Mouse (Mus musculus): ENCODE results near the gene Adamts14. TPM values are rescaled to one million over a fixed set of nuclear protein-coding genes. Genes with fewer than 3 reads are reported as not detected.
A peak's percentile ranks its signal among the peaks of the same experiment; 100 is the strongest.

The Adamts14 gene
- polyA plus RNA-seq, 1 experiment from 2014 or later: 1.1 TPM

DNA sequence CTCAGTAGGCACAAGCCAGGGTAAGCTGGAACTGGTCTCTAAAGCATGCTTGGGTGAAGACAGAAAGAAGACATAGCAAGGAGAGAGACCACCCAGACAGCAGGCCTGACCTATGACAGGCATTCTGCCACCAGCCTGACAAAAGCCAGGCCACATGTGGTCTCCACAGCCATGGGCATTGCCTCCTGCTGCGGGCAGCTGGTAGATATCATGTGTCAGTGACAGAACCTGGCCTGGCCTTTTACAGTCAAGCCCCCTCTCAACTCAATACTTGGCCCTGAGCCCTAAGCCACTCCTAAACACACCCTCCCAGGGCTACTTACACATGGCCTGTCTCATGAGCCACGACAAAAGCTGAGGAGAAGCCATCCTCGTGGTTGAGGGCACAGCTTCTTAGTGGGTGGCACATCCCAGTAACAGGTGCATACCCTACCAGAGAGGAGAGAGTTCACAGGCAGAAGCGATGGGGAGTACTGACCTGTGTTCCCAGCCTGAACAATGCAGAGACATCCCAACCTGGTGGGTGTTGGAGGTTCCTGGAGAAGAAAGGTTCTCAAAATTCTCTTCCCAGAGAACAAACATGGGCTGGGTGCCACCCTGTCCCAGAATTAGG is 46.3 kb downstream of the Adamts14 start:
- Histone ChIP-seq H3K4me3 (ENCODE audit: low read depth, low read length) (no peak overlapping the region), H3K4me1 (replicated peaks; ENCODE audit: control insufficient read depth, insufficient read depth) (no peaks in the 10 kb centered on the region), H3K9ac (ENCODE audit: low read length) (no peak overlapping the region), H3K4me2 (replicated peaks; ENCODE audit: low read depth) (no peak overlapping the region), H3K27ac (replicated peaks) (no peak overlapping the region), H3K36me3 (ENCODE audit: control insufficient read depth, insufficient read depth, low read length) (no peaks in the 10 kb centered on the region), H3K27me3 (ENCODE audit: control insufficient read depth, insufficient read depth, low read length) (no peaks in the 10 kb centered on the region), H3K9me3 (ENCODE audit: control insufficient read depth, low read length) (no peaks in the 10 kb centered on the region)
- no peak for TF ChIP-seq EP300 (optimal IDR thresholded peaks at IDR 0.05)
- no peak for TF ChIP-seq CTCF (IDR thresholded peaks at IDR 0.05; ENCODE audit: low read depth)
- 38% methylated on average over 4 of the region's 4 CpGs for WGBS
- ATAC-seq (ENCODE audit: low FRiP score, low TSS enrichment) (peak; percentile 58; the same call in 1 of the 2 replicates), DNase-seq (ENCODE audit: low spot score) (no peak)

DNA sequence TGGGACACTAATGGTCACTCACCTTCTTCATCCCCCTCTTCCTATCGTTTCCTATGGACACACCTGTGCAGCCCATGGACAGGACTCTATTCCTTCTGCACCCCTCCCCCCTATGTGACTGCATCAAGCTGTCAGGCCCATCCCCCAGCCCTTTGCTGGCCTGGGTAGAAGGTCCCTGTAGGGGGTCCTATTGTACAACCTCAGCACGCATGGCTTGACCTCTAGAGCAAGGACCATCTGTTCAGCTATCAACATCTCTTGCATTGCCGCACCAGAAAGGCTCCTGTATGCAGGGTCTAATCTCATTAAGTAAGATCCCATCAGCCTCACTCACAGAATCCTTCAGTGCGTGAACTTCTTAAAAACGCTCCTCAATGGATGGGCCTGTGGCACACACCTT is 47.5 kb downstream of the Adamts14 start:
- Histone ChIP-seq H3K27me3 (ENCODE audit: control insufficient read depth, insufficient read depth, low read length) (no peaks in the 10 kb centered on the region), H3K27ac (replicated peaks) (no peak overlapping the region), H3K4me3 (ENCODE audit: low read depth, low read length) (no peak overlapping the region), H3K4me2 (replicated peaks; ENCODE audit: low read depth) (no peak overlapping the region), H3K36me3 (ENCODE audit: control insufficient read depth, insufficient read depth, low read length) (no peaks in the 10 kb centered on the region), H3K9ac (ENCODE audit: low read length) (no peak overlapping the region), H3K4me1 (replicated peaks; ENCODE audit: control insufficient read depth, insufficient read depth) (no peaks in the 10 kb centered on the region), H3K9me3 (ENCODE audit: control insufficient read depth, low read length) (no peaks in the 10 kb centered on the region)
- 75% methylated on average over 5 of the region's 5 CpGs for WGBS
- DNase-seq (ENCODE audit: low spot score): no peak
- TF ChIP-seq EP300 (optimal IDR thresholded peaks at IDR 0.05): no peak
- no peak for ATAC-seq (ENCODE audit: low FRiP score, low TSS enrichment)

DNA sequence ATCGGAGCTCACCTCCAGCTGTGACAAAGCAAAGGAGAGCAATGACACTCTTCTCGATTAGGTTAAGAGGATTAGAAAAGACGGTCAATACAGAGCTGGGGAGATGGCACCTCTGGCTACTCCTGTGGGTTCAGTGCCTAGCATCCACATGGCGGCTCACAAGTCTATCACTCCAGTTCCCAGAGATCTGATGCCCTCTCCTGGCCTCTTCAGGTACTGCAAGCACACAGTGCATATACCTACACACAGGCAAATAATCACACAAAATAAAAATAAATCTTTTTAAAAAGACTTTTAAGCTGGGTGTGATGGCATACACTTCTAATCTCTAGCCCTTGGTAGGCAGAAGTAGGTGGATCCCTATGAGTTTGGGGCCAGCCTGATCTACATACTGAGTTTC is 53.9 kb downstream of the Adamts14 start:
- Histone ChIP-seq H3K4me2 (replicated peaks; ENCODE audit: low read depth) (no peak overlapping the region), H3K9me3 (ENCODE audit: control insufficient read depth, low read length) (no peaks in the 10 kb centered on the region), H3K4me1 (replicated peaks; ENCODE audit: control insufficient read depth, insufficient read depth) (no peaks in the 10 kb centered on the region), H3K9ac (ENCODE audit: low read length) (no peak overlapping the region), H3K27me3 (ENCODE audit: control insufficient read depth, insufficient read depth, low read length) (no peaks in the 10 kb centered on the region), H3K27ac (replicated peaks) (no peak overlapping the region), H3K4me3 (ENCODE audit: low read depth, low read length) (no peak overlapping the region), H3K36me3 (ENCODE audit: control insufficient read depth, insufficient read depth, low read length) (no peaks in the 10 kb centered on the region)
- DNase-seq (ENCODE audit: low spot score) (no peak), ATAC-seq (ENCODE audit: low FRiP score, low TSS enrichment) (no peak)
- WGBS: 94% methylated on average over 4 of the region's 4 CpGs
- no peak for TF ChIP-seq EP300 (optimal IDR thresholded peaks at IDR 0.05)
- peak; percentile 30; the same call in 1 of the 2 replicates for TF ChIP-seq CTCF (IDR thresholded peaks at IDR 0.05; ENCODE audit: low read depth)

DNA sequence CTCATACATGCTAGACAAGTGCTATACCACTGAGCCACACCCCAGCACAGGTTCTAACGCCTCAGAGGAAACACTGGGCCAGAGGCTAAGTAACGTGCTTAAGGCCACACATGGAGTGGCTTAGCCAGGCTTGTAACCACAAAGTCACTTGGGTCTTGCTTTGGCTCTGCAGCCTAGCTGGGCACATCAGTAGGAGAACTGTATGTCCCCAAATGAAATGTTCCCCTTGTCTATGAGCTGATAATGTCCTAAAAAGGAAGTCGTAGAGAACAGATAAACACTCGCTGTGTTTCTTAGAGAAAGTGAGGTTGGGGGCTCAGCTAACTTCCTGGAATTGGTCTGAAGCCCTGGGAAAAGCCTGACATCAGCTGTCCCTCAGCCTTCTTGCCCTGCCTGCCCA is 57.1 kb downstream of the Adamts14 start:
- H3K4me2 ChIP-seq (replicated peaks; ENCODE audit: low read depth): no peak overlapping the region
- WGBS: 40% methylated on average over 4 of the region's 4 CpGs
- no peaks in the 10 kb centered on the region for H3K36me3 ChIP-seq (ENCODE audit: control insufficient read depth, insufficient read depth, low read length)
- no peak overlapping the region for H3K27ac ChIP-seq (replicated peaks)
- H3K9ac ChIP-seq (ENCODE audit: low read length): no peak overlapping the region
- H3K4me1 ChIP-seq (replicated peaks; ENCODE audit: control insufficient read depth, insufficient read depth): no peaks in the 10 kb centered on the region
- H3K4me3 ChIP-seq (ENCODE audit: low read depth, low read length): no peak overlapping the region
- H3K9me3 ChIP-seq (ENCODE audit: control insufficient read depth, low read length): no peaks in the 10 kb centered on the region
- DNase-seq (ENCODE audit: low spot score) (no peak), ATAC-seq (ENCODE audit: low FRiP score, low TSS enrichment) (peak; percentile 27; the same call in 1 of the 2 replicates)
- no peaks in the 10 kb centered on the region for H3K27me3 ChIP-seq (ENCODE audit: control insufficient read depth, insufficient read depth, low read length)
- TF ChIP-seq CTCF (IDR thresholded peaks at IDR 0.05; ENCODE audit: low read depth) (no peak), EP300 (optimal IDR thresholded peaks at IDR 0.05) (no peak)

DNA sequence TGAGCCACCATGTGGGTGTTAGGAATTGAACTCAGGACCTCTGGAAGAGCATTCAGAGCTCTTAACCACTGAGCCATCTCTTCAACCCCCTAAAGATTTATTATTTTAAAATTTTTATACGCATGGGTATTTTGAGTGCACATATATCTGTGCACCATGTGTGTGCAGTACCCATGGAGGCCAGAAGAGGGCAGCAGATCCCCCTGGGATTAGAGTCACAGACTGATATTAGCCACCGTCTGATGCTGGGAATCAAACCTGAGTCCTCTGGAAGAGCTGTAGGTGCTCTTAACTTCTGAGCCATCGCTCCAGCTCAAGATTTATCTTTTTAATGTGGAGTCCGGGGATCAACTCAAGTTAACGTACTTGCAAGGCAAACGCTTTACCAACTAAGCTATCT is 57.6 kb downstream of the Adamts14 start:
- DNase-seq (ENCODE audit: low spot score) (no peak), ATAC-seq (ENCODE audit: low FRiP score, low TSS enrichment) (no peak)
- Histone ChIP-seq H3K4me1 (replicated peaks; ENCODE audit: control insufficient read depth, insufficient read depth) (no peaks in the 10 kb centered on the region), H3K27me3 (ENCODE audit: control insufficient read depth, insufficient read depth, low read length) (no peaks in the 10 kb centered on the region), H3K9ac (ENCODE audit: low read length) (no peak overlapping the region), H3K36me3 (ENCODE audit: control insufficient read depth, insufficient read depth, low read length) (no peaks in the 10 kb centered on the region), H3K4me3 (ENCODE audit: low read depth, low read length) (no peak overlapping the region), H3K4me2 (replicated peaks; ENCODE audit: low read depth) (no peak overlapping the region), H3K27ac (replicated peaks) (no peak overlapping the region), H3K9me3 (ENCODE audit: control insufficient read depth, low read length) (no peaks in the 10 kb centered on the region)
- WGBS: 95% methylated on average over 6 of the region's 6 CpGs
- TF ChIP-seq EP300 (optimal IDR thresholded peaks at IDR 0.05): no peak
- TF ChIP-seq CTCF (IDR thresholded peaks at IDR 0.05; ENCODE audit: low read depth): peak; percentile 59

DNA sequence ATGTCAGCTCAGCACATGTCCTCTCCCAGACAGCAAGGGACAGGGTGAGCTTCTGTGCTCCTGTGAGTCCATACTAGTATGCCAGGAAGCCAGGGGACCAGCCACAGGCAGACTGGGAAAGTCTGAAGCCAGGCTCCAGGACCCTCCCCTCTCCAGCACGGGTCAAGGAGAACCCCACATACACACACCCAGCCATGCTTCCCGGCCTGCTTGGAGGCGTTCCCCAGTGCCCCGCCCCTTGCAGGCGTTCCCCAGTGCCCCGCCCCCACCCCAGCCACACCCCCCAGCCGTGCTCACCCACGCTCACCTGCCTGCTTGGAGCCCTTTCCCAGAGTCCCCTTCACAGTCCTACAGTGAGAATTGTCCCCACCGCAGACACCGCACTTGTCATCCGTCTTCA is 60.4 kb downstream of the Adamts14 start:
- H3K4me3 ChIP-seq (ENCODE audit: low read depth, low read length): no peak overlapping the region
- no peaks in the 10 kb centered on the region for H3K27me3 ChIP-seq (ENCODE audit: control insufficient read depth, insufficient read depth, low read length)
- DNase-seq (ENCODE audit: low spot score) (peak; percentile 77), ATAC-seq (ENCODE audit: low FRiP score, low TSS enrichment) (peak; percentile 74)
- no peaks in the 10 kb centered on the region for H3K9me3 ChIP-seq (ENCODE audit: control insufficient read depth, low read length)
- H3K9ac ChIP-seq (ENCODE audit: low read length): no peak overlapping the region
- H3K36me3 ChIP-seq (ENCODE audit: control insufficient read depth, insufficient read depth, low read length): no peaks in the 10 kb centered on the region
- TF ChIP-seq EP300 (optimal IDR thresholded peaks at IDR 0.05) (no peak), CTCF (IDR thresholded peaks at IDR 0.05; ENCODE audit: low read depth) (no peak)
- 17% methylated on average over 10 of the region's 11 CpGs for WGBS
- H3K4me1 ChIP-seq (replicated peaks; ENCODE audit: control insufficient read depth, insufficient read depth): no peaks in the 10 kb centered on the region
- no peak overlapping the region for H3K27ac ChIP-seq (replicated peaks)
- peak overlapping the region; percentile 17; the same call in 1 of the 2 replicates for H3K4me2 ChIP-seq (replicated peaks; ENCODE audit: low read depth)

Measured in stomach, postnatal 0 days (tissue).